Mouse (Mus musculus): ENCODE measurements around the gene Sobp.

GRCm38 (mm10) chr10:43014358-43014757 lies 160.0 kb downstream of the Sobp start:
- TF ChIP-seq CTCF (IDR thresholded peaks at IDR 0.05; ENCODE audit: borderline replicate concordance, insufficient read depth, low read depth, low read length) (no peak), POLR2A (IDR thresholded peaks at IDR 0.05; ENCODE audit: borderline replicate concordance, insufficient read depth, low read length) (no peak)

Data from cerebellum, adult 2 months (tissue).